Comparison of ENCODE assay signal across 9 mouse cellular contexts in the genomic region with DNA sequence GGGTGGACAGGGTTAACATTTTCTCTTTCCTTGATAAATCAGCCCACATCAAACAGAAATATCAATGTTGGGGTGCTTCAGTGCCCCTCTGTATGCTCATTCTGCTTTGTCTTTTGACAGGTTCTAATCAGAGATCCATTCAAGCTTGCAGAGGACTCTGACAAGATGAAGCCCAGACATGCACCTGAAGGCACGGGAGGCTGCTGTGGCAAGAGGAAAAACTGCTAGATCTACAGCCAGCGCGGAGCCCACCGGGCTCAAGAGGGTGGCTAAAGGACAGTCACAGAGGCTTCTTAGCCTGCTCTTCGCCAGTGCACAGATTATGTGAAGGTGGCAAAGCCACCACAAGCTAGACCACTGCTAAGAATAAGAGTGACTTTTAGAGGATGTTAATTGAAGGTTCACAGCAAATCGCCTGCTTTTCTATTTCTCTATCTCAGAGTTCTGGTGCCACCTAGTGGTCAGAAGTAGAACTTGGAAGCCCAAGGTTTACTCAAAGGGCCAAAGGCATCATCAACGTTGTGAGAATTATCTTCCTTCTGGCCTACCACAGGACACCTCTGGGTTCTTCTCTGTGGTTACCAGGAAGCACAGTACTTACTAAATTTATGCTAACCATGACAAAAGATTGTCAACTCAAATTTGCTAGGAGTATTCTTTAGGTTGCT. TPM values are rescaled to one million over a fixed set of nuclear protein-coding genes. Genes with fewer than 3 reads are reported as not detected.
A peak's percentile ranks its signal among the peaks of the same experiment; 100 is the strongest.
DNase-seq lines count a peak whose midpoint lies in the region; ATAC-seq and TF ChIP-seq lines count a peak whose summit lies in the region.
"Had no signal": no experiment of that assay in that cellular context is flagged by ENCODE, and none has a peak within 500 bp of the region (broad histone marks: within the 10 kb centered on the region; RNA-seq: fewer than 3 reads in every experiment).

No protein-coding gene starts in this region.

- H3K27ac ChIP-seq in kidney, embryonic 16.5 days (ENCODE audit: low read length): no peak overlapping the region
- H3K27ac ChIP-seq in midbrain, embryonic 15.5 days: peak overlapping the region; percentile 6; the same call in 1 of the 2 replicates
- H3K27ac ChIP-seq in thymus, adult 2 months (ENCODE audit: control insufficient read depth, insufficient read depth, low read length): no peak overlapping the region
- H3K27ac ChIP-seq: embryonic facial prominence, embryonic 13.5 days had no signal

- H3K9me3 ChIP-seq in kidney, embryonic 16.5 days (ENCODE audit: low read length): no peaks in the 10 kb centered on the region
- H3K9me3 ChIP-seq in midbrain, embryonic 15.5 days: no peaks in the 10 kb centered on the region
- H3K9me3 ChIP-seq: embryonic facial prominence, embryonic 13.5 days had no signal

- ATAC-seq in kidney, embryonic 16.5 days (ENCODE audit: low FRiP score, low TSS enrichment): no peak
- no peak for ATAC-seq in midbrain, embryonic 15.5 days (replicated peaks)

- no peak overlapping the region for H3K4me3 ChIP-seq in kidney, embryonic 16.5 days (ENCODE audit: low read length)
- H3K4me3 ChIP-seq in midbrain, embryonic 15.5 days: no peak overlapping the region
- H3K4me3 ChIP-seq in thymus, adult 2 months (ENCODE audit: control insufficient read depth, insufficient read depth, low read length): no peak overlapping the region
- H3K4me3 ChIP-seq: embryonic facial prominence, embryonic 13.5 days had no signal

- no peak overlapping the region for H3K4me2 ChIP-seq in kidney, embryonic 16.5 days (replicated peaks; ENCODE audit: low read depth, low read length)
- H3K4me2 ChIP-seq in midbrain, embryonic 15.5 days: no peak overlapping the region
- H3K4me2 ChIP-seq: embryonic facial prominence, embryonic 13.5 days had no signal

- no peak for TF ChIP-seq POLR2A in thymus, adult 2 months (IDR thresholded peaks at IDR 0.05; ENCODE audit: control insufficient read depth, extremely low read depth, insufficient read depth, low read length, poor library complexity)

- intact Hi-C loops in heart, postnatal 36 days (cut with DNase I): loop anchor here (1.0 kb wide), 2 partner anchors 70 to 152 kb away; no protein-coding TSS in a partner anchor

- no peaks in the 10 kb centered on the region for H3K36me3 ChIP-seq in kidney, embryonic 16.5 days (ENCODE audit: insufficient read depth, low read length)
- H3K36me3 ChIP-seq in midbrain, embryonic 15.5 days (replicated peaks): no peaks in the 10 kb centered on the region
- H3K36me3 ChIP-seq in thymus, adult 2 months (ENCODE audit: control insufficient read depth, insufficient read depth, low read length): no peaks in the 10 kb centered on the region

- no peaks in the 10 kb centered on the region for H3K27me3 ChIP-seq in kidney, embryonic 16.5 days (ENCODE audit: insufficient read depth, low read length)
- no peaks in the 10 kb centered on the region for H3K27me3 ChIP-seq in midbrain, embryonic 15.5 days (replicated peaks)
- no peaks in the 10 kb centered on the region for H3K27me3 ChIP-seq in thymus, adult 2 months (ENCODE audit: control insufficient read depth, insufficient read depth, low read length)
- H3K27me3 ChIP-seq: embryonic facial prominence, embryonic 13.5 days had no signal

- DNase-seq in kidney, adult 18-20 months: peak; percentile 62
- DNase-seq in adrenal gland, adult (ENCODE audit: inconsistent age in 2 of 2, low spot score in 1 of 2): peak; percentile 53 to 90
- DNase-seq in embryo, embryonic 11 days: peak; percentile 83
- DNase-seq in heart, postnatal 36 days: peak; percentile 66 to 72
- DNase-seq in layer of hippocampus, postnatal 25 days (ENCODE audit: extremely low spot score in 1 of 2, low spot score in 1 of 2): peak; percentile 42 to 71
- peak; percentile 73 for DNase-seq in thymus, adult 2 months

- no peaks in the 10 kb centered on the region for H3K4me1 ChIP-seq in kidney, embryonic 16.5 days (ENCODE audit: insufficient read depth, low read length)
- H3K4me1 ChIP-seq in midbrain, embryonic 15.5 days: 0 out of 2 replicates have a peak, but pooled peaks cover 3% of the 10 kb centered on the region
- peaks cover 13% of the 10 kb centered on the region for H3K4me1 ChIP-seq in thymus, adult 2 months (replicated peaks; ENCODE audit: control insufficient read depth, insufficient read depth, low read length)
- H3K4me1 ChIP-seq: embryonic facial prominence, embryonic 13.5 days had no signal

- no peak overlapping the region for H3K9ac ChIP-seq in kidney, embryonic 16.5 days (replicated peaks; ENCODE audit: low read length)
- H3K9ac ChIP-seq in midbrain, embryonic 15.5 days: no peak overlapping the region
- H3K9ac ChIP-seq: embryonic facial prominence, embryonic 13.5 days had no signal

- 58% methylated on average over 7 of the region's 7 CpGs for WGBS in kidney, embryonic 16.5 days
- WGBS in midbrain, embryonic 15.5 days: 51% methylated on average over 7 of the region's 7 CpGs
- 61% methylated on average over 7 of the region's 7 CpGs for WGBS in thymus, adult 2 months

- no peak for TF ChIP-seq CTCF in thymus, adult 2 months (IDR thresholded peaks at IDR 0.05; ENCODE audit: borderline replicate concordance, control insufficient read depth, extremely low read depth, insufficient read depth, low read length, poor library complexity)

RNA-seq across cellular contexts. Expression of a gene that starts 20.9 kb away (rescaled TPM):
- 7.3 and 7.9 TPM in 2 replicates for polyA plus RNA-seq in kidney, embryonic 16.5 days (2015; fragmentation: Nextera tagmentation; extraction: Ambion mirVana)
- total RNA-seq in heart, postnatal 36 days (2021): 1 to 10 TPM; 6.0 to 6.7 TPM
- total RNA-seq in layer of hippocampus, postnatal 25 days (2021): 10 to 100 TPM; 36.5 TPM
- polyA plus RNA-seq in midbrain, embryonic 15.5 days (2015; fragmentation: Nextera tagmentation; extraction: Ambion mirVana): 7.8 and 10.1 TPM in 2 replicates
- polyA plus RNA-seq in thymus, adult 2 months (2012; rRNA removed): 7.4 and 9.7 TPM in 2 replicates

RNA-seq across cellular contexts. Expression of a gene that starts 33.2 kb away (rescaled TPM):
- polyA plus RNA-seq in kidney, embryonic 16.5 days (2015; fragmentation: Nextera tagmentation; extraction: Ambion mirVana): 54.8 and 57.0 TPM in 2 replicates
- 10 to 100 TPM; 88.6 to 96.2 TPM for total RNA-seq in heart, postnatal 36 days (2021)
- total RNA-seq in layer of hippocampus, postnatal 25 days (2021): 10 to 100 TPM; 22.0 to 23.8 TPM
- polyA plus RNA-seq in midbrain, embryonic 15.5 days (2015; fragmentation: Nextera tagmentation; extraction: Ambion mirVana): 33.9 and 38.2 TPM in 2 replicates
- polyA plus RNA-seq in thymus, adult 2 months (2012; rRNA removed): 9.5 and 9.6 TPM in 2 replicates

RNA-seq across cellular contexts. Expression of a gene that starts 50.8 kb away (rescaled TPM):
- 15.6 and 19.0 TPM in 2 replicates for polyA plus RNA-seq in kidney, embryonic 16.5 days (2015; fragmentation: Nextera tagmentation; extraction: Ambion mirVana)
- total RNA-seq in heart, postnatal 36 days (2021): 1 to 10 TPM; 9.3 to 9.5 TPM
- 10 to 100 TPM; 20.2 to 20.6 TPM for total RNA-seq in layer of hippocampus, postnatal 25 days (2021)
- 22.4 and 24.1 TPM in 2 replicates for polyA plus RNA-seq in midbrain, embryonic 15.5 days (2015; fragmentation: Nextera tagmentation; extraction: Ambion mirVana)
- 3.0 and 4.4 TPM in 2 replicates for polyA plus RNA-seq in thymus, adult 2 months (2012; rRNA removed)
